Mouse (Mus musculus) heart, adult 8-10 months (tissue): Measurements from ENCODE around the gene Eloa. TPM values are rescaled to one million over a fixed set of nuclear protein-coding genes. Genes with fewer than 3 reads are reported as not detected.
A peak's percentile ranks its signal among the peaks of the same experiment; 100 is the strongest.

ENCODE experiments used
- DNase-seq: peaks from one replicate; pipeline ENCODE4 v3.0.0; 2022; ENCODE audit warnings: low spot score
- total RNA-seq, 4 experiments: library from RNA; stranded (reverse); gene quantifications; 2 replicates each; pipeline ENCODE4 v1.2.4; 2022

Eloa gene
- total RNA-seq, 4 experiments from 2014 or later, result 32.2 to 33.9 (median 33.1) TPM

- no peak for DNase-seq
Measured at GRCm38 (mm10) chr4:136030968-136031909, 9.7 kb upstream of the Eloa start.

- no peak for DNase-seq
Measured at GRCm38 (mm10) chr4:136028689-136029088, 7.1 kb upstream of the Eloa start.

GRCm38 (mm10) chr4:136028132-136028564, 6.6 kb upstream of the Eloa start:
- no peak for DNase-seq

DNA sequence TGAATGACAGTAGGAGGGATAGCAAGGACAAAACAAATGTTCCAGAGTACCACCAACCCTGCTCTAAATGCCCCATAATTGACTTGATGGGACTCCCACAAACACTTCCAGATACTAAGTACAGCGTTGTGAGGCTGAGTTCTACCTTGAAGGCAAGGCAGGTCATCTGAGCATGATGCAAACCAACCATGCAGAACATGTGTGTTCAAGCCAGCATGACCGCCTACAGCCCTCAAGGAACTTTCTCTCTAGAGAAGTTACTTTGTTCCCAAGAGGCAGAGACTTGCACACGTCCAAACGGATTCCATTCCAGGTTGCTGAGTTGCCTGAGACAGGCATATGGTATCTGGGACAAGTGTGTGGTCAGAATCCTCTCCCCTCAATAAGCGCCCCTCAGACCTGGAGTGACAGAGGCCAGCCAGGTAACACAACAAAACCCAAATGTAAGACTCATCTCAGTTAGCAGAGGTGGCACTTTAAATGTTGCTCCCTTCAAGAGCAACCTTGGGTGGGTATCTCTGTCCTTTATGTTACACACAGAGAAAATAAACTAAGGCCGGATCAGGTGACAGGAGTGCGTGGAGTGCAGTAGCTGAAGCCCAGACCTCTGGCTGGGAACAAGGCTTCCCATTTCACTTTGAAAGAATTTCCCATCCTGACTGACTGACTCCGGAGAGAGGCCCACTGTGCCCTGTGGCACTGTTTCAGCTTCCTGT, 6.0 kb upstream of the Eloa start:
- DNase-seq, result no peak

DNA sequence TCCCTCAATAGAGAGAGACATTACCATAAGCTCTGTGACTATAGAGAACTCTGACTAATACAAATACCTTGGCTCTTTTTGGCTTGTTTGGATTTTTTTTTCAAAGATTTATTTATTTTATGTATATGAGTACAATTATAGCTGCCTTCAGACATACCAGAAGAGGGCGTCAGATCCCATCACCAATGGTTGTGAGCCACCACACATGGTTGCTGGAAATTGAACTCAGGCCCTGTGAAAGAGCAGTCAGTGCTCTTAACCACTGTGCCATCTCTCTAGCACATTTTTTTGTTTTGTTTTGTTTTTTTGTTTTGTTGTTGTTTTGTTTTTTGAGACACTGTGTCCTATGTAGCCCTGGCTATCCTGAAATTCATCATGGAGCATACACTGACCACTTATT, 3.8 kb upstream of the Eloa start:
- DNase-seq, result no peak

DNA sequence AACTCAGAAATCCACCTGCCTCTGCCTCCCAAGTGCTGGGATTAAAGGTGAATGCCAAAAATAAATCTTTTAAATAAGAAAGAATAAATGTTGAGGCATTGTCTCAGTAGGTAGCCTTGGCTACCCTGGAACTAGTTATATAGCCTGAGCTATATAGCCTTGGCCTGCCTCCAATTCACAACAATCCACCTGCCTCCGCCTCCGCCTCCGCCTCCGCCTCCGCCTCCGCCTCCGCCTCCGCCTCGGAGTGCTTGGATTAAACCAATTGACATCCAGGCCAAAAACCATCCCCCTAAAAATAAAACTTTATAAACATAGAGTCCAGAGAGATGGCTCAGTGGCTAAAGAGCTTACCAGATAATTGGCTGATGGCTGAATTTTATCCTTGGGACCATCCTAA, 1.4 kb upstream of the Eloa start:
- DNase-seq, result no peak

GRCm38 (mm10) chr4:136020743-136021548, 617 bp downstream of the Eloa start:
- DNase-seq, result peak; percentile 17

GRCm38 (mm10) chr4:136016059-136016602, 5.4 kb downstream of the Eloa start:
- no peak for DNase-seq

DNA sequence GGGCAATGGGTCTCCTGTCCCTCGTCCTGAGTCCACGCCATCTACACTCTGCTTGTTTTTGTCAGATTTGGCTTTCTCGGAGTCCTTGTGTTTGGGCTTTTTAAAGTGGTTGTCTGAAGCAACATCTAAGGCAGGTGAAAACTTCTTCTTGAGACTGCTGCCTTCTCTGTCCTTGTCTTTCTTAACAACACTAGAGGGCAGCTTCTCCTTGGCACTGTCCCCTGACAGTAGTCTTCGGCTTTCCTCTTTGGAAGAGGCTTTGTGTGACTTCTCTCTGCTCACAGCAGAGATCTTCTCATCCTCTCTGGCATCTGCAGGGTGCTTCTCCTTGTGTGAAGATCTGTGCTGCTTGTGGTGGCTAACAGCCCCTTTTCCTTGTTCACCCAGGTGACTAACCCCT, 11.0 kb downstream of the Eloa start:
- DNase-seq, result no peak

DNA sequence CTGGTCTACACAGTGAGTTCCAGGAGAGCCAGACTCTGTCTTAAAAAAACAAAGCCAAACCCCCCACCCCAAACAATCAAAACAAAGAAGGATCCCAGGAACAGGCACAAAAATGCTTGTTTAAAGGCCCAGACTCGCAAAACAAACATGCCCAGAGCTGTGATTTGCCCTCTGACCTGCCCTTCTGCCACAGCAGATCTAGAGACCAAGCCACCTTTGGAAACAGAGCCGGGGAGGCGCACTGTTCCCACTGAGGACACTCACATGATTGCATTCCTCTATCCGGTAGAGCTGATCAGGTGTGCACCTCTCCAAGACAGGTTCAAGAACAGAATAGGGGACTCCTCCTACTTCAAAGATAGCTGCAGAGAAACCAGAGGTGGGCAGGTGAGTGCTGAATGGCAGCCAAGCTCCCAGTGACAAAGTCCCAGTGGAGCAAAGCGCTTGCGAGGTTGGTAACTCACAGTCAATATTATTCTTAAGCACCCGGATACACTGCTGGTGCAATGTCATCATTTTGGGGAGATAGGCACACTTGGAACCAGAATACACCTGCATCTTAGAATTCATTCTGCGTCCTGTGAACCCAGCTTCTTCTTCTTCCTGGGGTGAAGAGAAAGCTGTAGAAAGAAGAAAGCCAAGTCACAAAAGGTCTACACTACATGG, 12.6 kb downstream of the Eloa start:
- DNase-seq, result no peak

DNA sequence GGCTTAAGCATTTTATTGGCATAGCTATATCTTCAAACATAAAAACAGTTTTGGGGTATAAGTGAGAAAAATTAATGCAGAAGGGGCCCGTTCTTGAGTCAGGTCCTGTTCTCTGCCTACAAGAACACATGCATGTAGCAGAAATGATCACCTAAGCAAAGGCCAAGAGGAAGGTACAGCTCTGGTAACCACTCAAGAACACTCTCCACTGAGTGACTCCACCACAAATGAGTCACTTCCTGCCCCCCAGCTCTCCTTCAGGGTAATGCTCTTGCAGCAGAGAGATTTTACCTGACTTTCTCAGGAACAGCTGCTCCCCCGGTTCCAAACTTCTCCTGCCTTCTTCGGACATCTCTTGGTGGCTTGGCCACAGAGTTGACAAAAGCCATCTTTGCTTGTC, 14.7 kb downstream of the Eloa start:
- DNase-seq, result no peak

- no peak for DNase-seq
Measured at GRCm38 (mm10) chr4:136004921-136005320, 16.6 kb downstream of the Eloa start.

DNA sequence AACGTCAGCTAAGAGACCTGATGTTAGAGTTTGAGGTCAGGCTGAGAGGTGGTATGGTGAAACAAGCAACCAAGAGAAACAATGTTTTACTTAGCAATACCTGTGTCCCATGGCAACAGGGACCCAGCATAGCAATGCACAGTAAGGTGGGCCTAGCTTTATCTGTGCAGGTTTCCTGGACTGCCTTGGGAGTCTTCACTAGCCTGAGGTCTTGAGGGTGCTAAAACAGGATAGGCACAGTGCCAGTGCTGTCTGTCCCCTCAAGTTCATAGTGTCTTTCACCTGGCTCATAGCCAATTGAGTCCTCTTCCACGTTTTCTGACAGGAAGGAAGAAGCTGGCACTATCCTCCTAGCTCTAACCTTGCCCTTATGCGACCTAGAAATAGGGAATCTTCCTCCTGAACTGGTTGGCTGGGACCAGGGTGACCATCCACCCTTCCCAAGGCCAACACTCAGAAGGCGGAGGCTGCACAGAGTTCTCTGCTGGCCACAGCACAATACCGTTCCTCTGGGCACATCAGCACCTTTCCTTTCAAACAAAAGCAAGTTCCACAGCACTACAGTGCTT, 17.4 kb downstream of the Eloa start:
- DNase-seq, result no peak

GRCm38 (mm10) chr4:135995118-135995517, 26.4 kb downstream of the Eloa start:
- no peak for DNase-seq

GRCm38 (mm10) chr4:135993941-135994340, 27.6 kb downstream of the Eloa start:
- no peak for DNase-seq

- DNase-seq, result no peak
Measured at GRCm38 (mm10) chr4:135987714-135988113, 33.8 kb downstream of the Eloa start.

- DNase-seq, result peak; percentile 90
Measured at GRCm38 (mm10) chr4:135986943-135987710, 34.4 kb downstream of the Eloa start, which contains the start of gene Pithd1. TSS of gene Pithd1 (minus strand) at chr4:135987264.

- DNase-seq, result no peak
Measured at GRCm38 (mm10) chr4:135986301-135986942, 35.1 kb downstream of the Eloa start.

- DNase-seq, result no peak
Measured at GRCm38 (mm10) chr4:135985769-135986168, 35.8 kb downstream of the Eloa start.
